Mouse (Mus musculus) embryonic facial prominence, embryonic 13.5 days (tissue): ENCODE results near the gene Gm20715. TPM values are rescaled to one million over a fixed set of nuclear protein-coding genes. Genes with fewer than 3 reads are reported as not detected.
A peak's percentile ranks its signal among the peaks of the same experiment; 100 is the strongest.

Source experiments
- ATAC-seq: fragments of 200-750 bp; cut with Nextera tagmentation; 2 replicates; pipeline ENCODE4 v1.8.0; 2017; ENCODE audit warnings: low read depth; ENCODE audit not compliant: insufficient number of reproducible peaks, insufficient read depth, low FRiP score, low TSS enrichment
- H3K27ac ChIP-seq: fragments of 300-500 bp; sonication (generic); 2 replicates; pipeline ENCODE4 v1.5.1; 2015; ENCODE audit warnings: moderate library complexity, mild to moderate bottlenecking, inconsistent platforms
- H3K27me3 ChIP-seq: fragments of 300-500 bp; sonication (generic); 2 replicates; pipeline ENCODE4 v1.6.1; 2015; ENCODE audit warnings: mild to moderate bottlenecking, inconsistent platforms
- H3K36me3 ChIP-seq: fragments of 300-500 bp; sonication (generic); 2 replicates; pipeline ENCODE4 v1.6.1; 2015; ENCODE audit warnings: mild to moderate bottlenecking, inconsistent platforms
- H3K4me1 ChIP-seq: fragments of 300-500 bp; sonication (generic); 2 replicates; pipeline ENCODE4 v1.6.1; 2015; ENCODE audit warnings: inconsistent platforms
- H3K4me2 ChIP-seq: fragments of 300-500 bp; sonication (generic); 2 replicates; pipeline ENCODE4 v1.6.1; 2015; ENCODE audit warnings: moderate library complexity, mild to moderate bottlenecking, inconsistent platforms
- H3K4me3 ChIP-seq: fragments of 300-500 bp; sonication (generic); 2 replicates; pipeline ENCODE4 v1.5.1; 2015; ENCODE audit warnings: mild to moderate bottlenecking, inconsistent platforms
- H3K9ac ChIP-seq: fragments of 300-500 bp; sonication (generic); 2 replicates; pipeline ENCODE4 v1.6.1; 2015; ENCODE audit warnings: mild to moderate bottlenecking, inconsistent platforms
- H3K9me3 ChIP-seq: fragments of 300-500 bp; sonication (generic); 2 replicates; pipeline ENCODE4 v1.6.1; 2016; ENCODE audit warnings: inconsistent platforms
- WGBS: fragments of 180-500 bp; shearing (Covaris S2); methylation state at CpG from one replicate; pipeline ENCODE4 v1.1.7; 2015; ENCODE audit warnings: mixed read lengths; 5-methylcytosine and 5-hydroxymethylcytosine counted together
- polyA plus RNA-seq: library from polyadenylated mRNA; unstranded; fragments of >200 nt; fragmentation: Nextera tagmentation; extraction: Ambion mirVana; gene quantifications from 2 replicates; pipeline ENCODE4 v1.2.1, GENCODE M21; 2015

Gene Gm20715
- polyA plus RNA-seq, 1 experiment from 2014 or later: not detected

- Histone ChIP-seq H3K4me1 (peaks cover 20% of the 10 kb centered on the region), H3K4me2 (peak within 1 kb of the TSS; percentile 81), H3K9me3 (no peaks in the 10 kb centered on the region), H3K27me3 (no peaks in the 10 kb centered on the region), H3K4me3 (peak within 1 kb of the TSS; percentile 72), H3K27ac (no peak within 1 kb of the TSS; the same call in 1 of the 2 replicates), H3K9ac (peak within 1 kb of the TSS; percentile 81), H3K36me3 (peaks cover 19% of the 10 kb centered on the region)
- peak; percentile 95 for ATAC-seq
- 0% methylated on average over 28 of the region's 28 CpGs for WGBS
These were observed 27.0 kb upstream of the Gm20715 start, which contains the start of gene Zfp28 for GRCm38 (mm10) chr7:6383044-6383455. Zfp28 (plus strand) TSS chr7:6383295.

- no peak for ATAC-seq
- WGBS: 76% methylated on average over 8 of the region's 8 CpGs
- peaks cover 22% of the 10 kb centered on the region for H3K36me3 ChIP-seq
- peak overlapping the region; percentile 81; the same call in 1 of the 2 replicates for H3K9ac ChIP-seq
- H3K27ac ChIP-seq: no peak overlapping the region
- H3K4me2 ChIP-seq: peak overlapping the region; percentile 81
- peak overlapping the region; percentile 72 for H3K4me3 ChIP-seq
- H3K9me3 ChIP-seq: no peaks in the 10 kb centered on the region
- H3K4me1 ChIP-seq: peaks cover 20% of the 10 kb centered on the region
- H3K27me3 ChIP-seq: no peaks in the 10 kb centered on the region
These were observed 26.1 kb upstream of the Gm20715 start for GRCm38 (mm10) chr7:6384011-6384410.

GRCm38 (mm10) chr7:6386995-6387394, 23.1 kb upstream of the Gm20715 start:
- peaks cover 20% of the 10 kb centered on the region for H3K4me1 ChIP-seq
- WGBS: 96% methylated on average over 8 of the region's 8 CpGs
- ATAC-seq: no peak
- peaks cover 48% of the 10 kb centered on the region for H3K36me3 ChIP-seq
- H3K9ac ChIP-seq: no peak overlapping the region
- no peaks in the 10 kb centered on the region for H3K9me3 ChIP-seq
- H3K27me3 ChIP-seq: no peaks in the 10 kb centered on the region
- no peak overlapping the region for H3K27ac ChIP-seq
- H3K4me2 ChIP-seq: no peak overlapping the region
- H3K4me3 ChIP-seq: no peak overlapping the region

- H3K36me3 ChIP-seq: peaks cover 68% of the 10 kb centered on the region
These were observed 21.1 kb upstream of the Gm20715 start for GRCm38 (mm10) chr7:6388971-6389370.

GRCm38 (mm10) chr7:6389449-6389848, 20.6 kb upstream of the Gm20715 start:
- Histone ChIP-seq H3K27me3 (no peaks in the 10 kb centered on the region), H3K27ac (no peak overlapping the region), H3K4me3 (no peak overlapping the region), H3K9ac (no peak overlapping the region), H3K4me1 (0 out of 2 replicates have a peak, but pooled peaks cover 1% of the 10 kb centered on the region), H3K36me3 (peaks cover 73% of the 10 kb centered on the region), H3K4me2 (no peak overlapping the region), H3K9me3 (no peaks in the 10 kb centered on the region)
- whole genome bisulfite sequencing: 67% methylated on average over 5 of the region's 5 CpGs
- no peak for ATAC-seq

More at GRCm38 (mm10) chr7:6388971-6389370, 21.1 kb upstream of the Gm20715 start:
- peaks cover 6% of the 10 kb centered on the region; the same call in 1 of the 2 replicates for H3K4me1 ChIP-seq
- H3K27me3 ChIP-seq: no peaks in the 10 kb centered on the region
- WGBS: 85% methylated on average over 5 of the region's 5 CpGs
- H3K9me3 ChIP-seq: no peaks in the 10 kb centered on the region
- no peak overlapping the region for H3K9ac ChIP-seq
- ATAC-seq: no peak
- no peak overlapping the region for H3K4me2 ChIP-seq
- no peak overlapping the region for H3K4me3 ChIP-seq
- H3K27ac ChIP-seq: no peak overlapping the region

GRCm38 (mm10) chr7:6397996-6398975, 11.8 kb upstream of the Gm20715 start, which contains the start of gene Smim17:
Smim17 (plus strand) TSS chr7:6398715.
- no peak within 1 kb of the TSS for H3K27ac ChIP-seq
- H3K4me1 ChIP-seq: 0 out of 2 replicates have a peak, but pooled peaks cover 3% of the 10 kb centered on the region
- H3K27me3 ChIP-seq: no peaks in the 10 kb centered on the region
- no peak for ATAC-seq
- WGBS: 22% methylated on average over 25 of the region's 25 CpGs
- H3K4me2 ChIP-seq: peak within 1 kb of the TSS; percentile 71
- no peaks in the 10 kb centered on the region for H3K9me3 ChIP-seq
- H3K9ac ChIP-seq: peak within 1 kb of the TSS; percentile 72
- peak within 1 kb of the TSS; percentile 55 for H3K4me3 ChIP-seq
- peaks cover 22% of the 10 kb centered on the region for H3K36me3 ChIP-seq

- H3K4me3 ChIP-seq: no peak overlapping the region
- ATAC-seq: no peak
- H3K4me2 ChIP-seq: no peak overlapping the region
These were observed 4.8 kb downstream of the Gm20715 start for GRCm38 (mm10) chr7:6414626-6415441.

GRCm38 (mm10) chr7:6415442-6415787, 5.3 kb downstream of the Gm20715 start:
- Histone ChIP-seq H3K4me1 (no peaks in the 10 kb centered on the region), H3K9me3 (no peaks in the 10 kb centered on the region), H3K4me3 (no peak overlapping the region), H3K9ac (no peak overlapping the region), H3K27me3 (no peaks in the 10 kb centered on the region; the same call in 1 of the 2 replicates), H3K27ac (no peak overlapping the region), H3K36me3 (no peaks in the 10 kb centered on the region), H3K4me2 (no peak overlapping the region)
- WGBS: 22% methylated on average over 8 of the region's 8 CpGs
- ATAC-seq: no peak

More at GRCm38 (mm10) chr7:6414626-6415441, 4.8 kb downstream of the Gm20715 start:
- Histone ChIP-seq H3K9ac (no peak overlapping the region), H3K9me3 (no peaks in the 10 kb centered on the region), H3K36me3 (no peaks in the 10 kb centered on the region), H3K27me3 (no peaks in the 10 kb centered on the region; the same call in 1 of the 2 replicates), H3K4me1 (no peaks in the 10 kb centered on the region), H3K27ac (no peak overlapping the region)
- 10% methylated on average over 21 of the region's 22 CpGs for WGBS

- no peaks in the 10 kb centered on the region for H3K9me3 ChIP-seq
- H3K36me3 ChIP-seq: no peaks in the 10 kb centered on the region
- no peak for ATAC-seq
- H3K4me2 ChIP-seq: no peak overlapping the region
- H3K27me3 ChIP-seq: no peaks in the 10 kb centered on the region; the same call in 1 of the 2 replicates
- WGBS: 80% methylated on average over 6 of the region's 6 CpGs
- no peak overlapping the region for H3K27ac ChIP-seq
- no peaks in the 10 kb centered on the region for H3K4me1 ChIP-seq
- H3K4me3 ChIP-seq: no peak overlapping the region
- no peak overlapping the region for H3K9ac ChIP-seq
These were observed 9.8 kb downstream of the Gm20715 start for GRCm38 (mm10) chr7:6419894-6420293.

GRCm38 (mm10) chr7:6429381-6429780, 19.3 kb downstream of the Gm20715 start:
- ATAC-seq: no peak
- no peak overlapping the region for H3K27ac ChIP-seq
- H3K4me2 ChIP-seq: no peak overlapping the region
- H3K4me3 ChIP-seq: no peak overlapping the region
- H3K27me3 ChIP-seq: no peaks in the 10 kb centered on the region
- 84% methylated on average over 3 of the region's 3 CpGs for WGBS
- H3K9ac ChIP-seq: no peak overlapping the region
- H3K36me3 ChIP-seq: no peaks in the 10 kb centered on the region
- 0 out of 2 replicates have a peak, but pooled peaks cover 4% of the 10 kb centered on the region for H3K9me3 ChIP-seq
- H3K4me1 ChIP-seq: no peaks in the 10 kb centered on the region

- Histone ChIP-seq H3K27me3 (no peaks in the 10 kb centered on the region), H3K4me1 (no peaks in the 10 kb centered on the region), H3K36me3 (no peaks in the 10 kb centered on the region), H3K27ac (no peak overlapping the region), H3K9me3 (0 out of 2 replicates have a peak, but pooled peaks cover 4% of the 10 kb centered on the region), H3K9ac (no peak overlapping the region), H3K4me2 (no peak overlapping the region), H3K4me3 (no peak overlapping the region)
- 44% methylated on average over 2 of the region's 2 CpGs for whole genome bisulfite sequencing
- ATAC-seq: no peak
These were observed 20.3 kb downstream of the Gm20715 start for GRCm38 (mm10) chr7:6430342-6430741.
